Mouse (Mus musculus): ENCODE results near the gene Shd. TPM values are rescaled to one million over a fixed set of nuclear protein-coding genes. Genes with fewer than 3 reads are reported as not detected.
A peak's percentile ranks its signal among the peaks of the same experiment; 100 is the strongest.
"Not testable (repeated sequence)": the region's sequence is repeated elsewhere in the genome, so short reads cannot be mapped to it uniquely, and the experiment has no call there.

Shd gene
- 0.81 and 0.95 TPM in 2 replicates for polyA plus RNA-seq (2016; fragmentation: Nextera tagmentation; extraction: Ambion mirVana)

DNA sequence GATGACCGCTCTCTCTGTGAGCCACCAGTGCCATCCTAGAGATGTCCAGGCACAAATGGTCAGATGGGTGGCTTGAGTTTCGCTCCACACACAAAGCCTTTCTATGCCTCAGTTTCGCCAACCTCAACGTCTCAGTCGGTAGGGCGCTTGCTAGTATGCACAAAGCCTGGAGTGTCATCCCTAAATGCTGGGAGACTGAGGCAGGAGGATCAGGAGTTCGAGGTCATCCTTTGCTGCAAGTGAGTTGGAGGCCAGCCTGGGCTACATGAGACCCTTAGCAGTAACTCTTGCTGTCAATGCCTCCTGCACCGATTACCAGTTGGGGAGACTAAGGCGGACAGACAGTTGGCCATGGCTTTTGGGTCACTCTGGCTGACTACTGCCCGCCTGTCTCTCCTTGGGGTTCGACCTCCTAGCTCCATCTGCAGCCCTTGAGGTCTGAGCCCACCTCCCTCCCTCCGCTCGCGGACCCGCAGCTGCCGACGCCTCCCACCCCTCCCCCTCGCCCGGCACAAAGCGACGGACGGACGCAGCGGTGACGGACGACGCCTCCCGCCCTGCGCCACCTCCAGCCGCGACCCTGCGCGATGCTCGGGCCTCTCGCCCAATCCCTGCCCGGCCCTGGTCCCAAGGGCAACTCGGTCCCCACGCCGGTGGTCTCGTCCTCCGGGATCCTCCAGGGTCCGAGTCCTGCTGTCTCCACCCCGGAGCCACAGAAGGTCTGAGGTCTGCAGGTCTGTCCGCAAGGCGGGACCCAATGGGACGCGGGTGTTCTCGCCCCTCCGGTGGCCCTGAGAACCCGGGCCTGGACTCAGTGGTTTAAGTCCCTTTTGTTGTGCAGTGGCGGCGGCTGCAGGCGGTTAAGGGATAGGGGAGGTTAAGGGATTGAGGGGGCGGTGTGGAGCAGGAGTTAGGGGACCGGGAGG, at the start of gene Shd:
Gene Shd, plus strand, starts transcription at position 502 of the 926 bp plus-strand sequence.
- H3K9ac ChIP-seq, result peak within 1 kb of the TSS; percentile 44; the same call in 1 of the 2 replicates
- peak within 1 kb of the TSS; percentile 41 for H3K4me3 ChIP-seq
- ATAC-seq, result peak; percentile 16; the same call in 1 of the 2 replicates
- 9% methylated on average over 51 of the region's 55 CpGs for WGBS (ENCODE audit: insufficient replicate concordance)
- H3K27ac ChIP-seq, result no peak within 1 kb of the TSS
- peaks cover 69% of the 10 kb centered on the region for H3K27me3 ChIP-seq (replicated peaks)
- H3K4me1 ChIP-seq, result peaks cover 16% of the 10 kb centered on the region
- no peaks in the 10 kb centered on the region for H3K9me3 ChIP-seq (replicated peaks)
- peak within 1 kb of the TSS; percentile 66 for H3K4me2 ChIP-seq
- H3K36me3 ChIP-seq, result peaks cover 31% of the 10 kb centered on the region

DNA sequence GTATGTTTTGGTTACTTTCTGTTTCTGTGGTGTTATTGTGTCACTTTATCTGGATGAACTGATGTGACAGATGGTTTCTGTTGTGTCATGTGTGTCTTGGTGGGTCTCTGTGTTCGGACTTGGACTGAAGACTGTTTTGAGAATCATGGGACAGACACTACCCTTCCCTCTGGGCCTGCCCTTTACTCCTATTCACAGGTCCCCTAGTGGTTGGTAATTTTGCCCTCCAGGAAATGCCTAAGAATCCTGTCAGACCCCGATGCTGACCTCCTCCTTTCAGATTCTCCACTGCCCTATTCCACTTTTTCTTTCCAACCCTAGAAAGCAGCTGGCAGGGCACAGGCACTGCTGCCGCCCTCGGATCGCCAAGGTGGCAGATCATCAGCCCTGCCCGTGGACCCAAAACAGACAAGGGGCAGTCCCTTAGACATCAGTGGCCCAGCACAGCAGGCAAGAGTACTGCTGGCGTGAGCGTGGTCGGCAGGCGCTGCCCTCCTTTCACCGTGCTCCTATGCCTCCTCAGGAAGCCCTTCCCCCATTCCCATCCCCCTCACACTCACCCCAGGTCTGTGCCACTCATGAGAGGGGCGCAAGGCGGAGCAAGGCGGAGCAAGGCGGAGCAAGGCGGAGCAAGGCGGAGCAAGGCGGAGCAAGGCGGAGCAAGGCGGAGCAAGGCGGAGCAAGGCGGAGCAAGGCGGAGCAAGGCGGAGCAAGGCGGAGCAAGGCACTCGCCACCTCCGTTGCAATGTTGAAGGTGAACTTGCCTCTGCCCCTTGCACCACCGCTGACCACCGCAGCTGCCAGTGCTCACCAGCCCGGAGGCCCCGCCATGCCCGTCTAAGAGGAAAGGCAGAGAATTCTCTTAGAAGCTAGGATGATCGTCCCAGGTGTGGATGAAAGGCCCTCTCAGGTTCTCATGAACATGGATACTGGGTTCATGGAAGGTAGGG, 38.4 kb upstream of the Shd start:
- Histone ChIP-seq H3K9me3 (replicated peaks) (no peaks in the 10 kb centered on the region; the same call in 1 of the 2 replicates), H3K4me3 (peak overlapping the region; percentile 70), H3K36me3 (peaks cover 25% of the 10 kb centered on the region), H3K9ac (peak overlapping the region; percentile 80), H3K27ac (peak overlapping the region; percentile 94), H3K4me2 (peak overlapping the region; percentile 89), H3K27me3 (replicated peaks) (no peaks in the 10 kb centered on the region), H3K4me1 (peaks cover 40% of the 10 kb centered on the region)
- WGBS (ENCODE audit: insufficient replicate concordance), result 1% methylated on average over 33 of the region's 33 CpGs
- ATAC-seq, result peak; percentile 86

DNA sequence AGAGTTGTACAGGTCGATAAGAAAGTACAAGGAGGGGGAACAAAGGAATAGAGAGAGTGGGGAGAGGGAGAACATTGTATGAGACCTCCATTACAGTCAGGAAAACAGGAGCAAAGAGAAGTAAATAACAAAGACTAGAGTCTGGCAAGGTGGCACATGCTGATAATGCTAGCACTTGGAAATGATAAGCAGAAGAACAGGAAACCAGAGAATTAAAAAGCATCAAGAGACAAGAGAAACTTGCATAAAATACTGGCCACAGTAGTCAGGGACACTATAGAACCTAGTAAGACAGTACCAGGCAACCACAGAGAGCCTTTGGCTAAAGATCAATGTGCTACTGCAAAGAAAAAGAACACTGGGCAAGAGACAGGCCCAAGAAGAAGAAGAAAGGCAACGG, 37.6 kb upstream of the Shd start:
- peak overlapping the region; percentile 70 for H3K4me3 ChIP-seq
- peaks cover 3% of the 10 kb centered on the region; the same call in 1 of the 2 replicates for H3K9me3 ChIP-seq (replicated peaks)
- H3K9ac ChIP-seq, result peak overlapping the region; percentile 77
- H3K27me3 ChIP-seq (replicated peaks), result no peaks in the 10 kb centered on the region
- peak overlapping the region; percentile 89 for H3K4me2 ChIP-seq
- 33% methylated on average over 2 of the region's 2 CpGs for WGBS (ENCODE audit: insufficient replicate concordance)
- peaks cover 40% of the 10 kb centered on the region for H3K4me1 ChIP-seq
- ATAC-seq, result peak; percentile 59
- peak overlapping the region; percentile 94 for H3K27ac ChIP-seq
- peaks cover 31% of the 10 kb centered on the region for H3K36me3 ChIP-seq

DNA sequence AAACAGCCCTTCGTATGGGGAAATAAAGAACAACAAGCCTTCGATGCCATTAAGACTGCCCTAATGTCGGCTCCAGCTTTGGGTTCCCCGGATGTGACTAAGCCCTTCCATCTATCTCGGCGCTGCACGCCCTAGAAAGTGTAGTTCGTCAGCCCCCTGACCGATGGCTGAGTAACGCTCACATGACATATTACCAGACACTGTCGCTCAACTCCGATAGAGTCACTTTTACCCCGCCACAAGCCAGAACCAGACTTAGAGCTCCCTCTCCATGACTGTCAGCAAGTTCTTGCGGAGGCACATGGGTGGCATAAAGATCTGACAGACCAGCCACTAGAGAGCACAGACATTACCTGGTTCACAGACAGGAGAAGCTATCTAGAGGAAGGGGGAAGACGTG, 37.1 kb upstream of the Shd start:
- H3K4me2 ChIP-seq, result peak overlapping the region; percentile 89
- H3K9ac ChIP-seq, result peak overlapping the region; percentile 77
- peaks cover 35% of the 10 kb centered on the region for H3K36me3 ChIP-seq
- H3K27ac ChIP-seq, result peak overlapping the region; percentile 94
- peak; percentile 44 for ATAC-seq
- no peaks in the 10 kb centered on the region for H3K27me3 ChIP-seq (replicated peaks)
- 65% methylated on average over 15 of the region's 15 CpGs for WGBS (ENCODE audit: insufficient replicate concordance)
- peaks cover 3% of the 10 kb centered on the region; the same call in 1 of the 2 replicates for H3K9me3 ChIP-seq (replicated peaks)
- peak overlapping the region; percentile 70 for H3K4me3 ChIP-seq
- H3K4me1 ChIP-seq, result peaks cover 40% of the 10 kb centered on the region

DNA sequence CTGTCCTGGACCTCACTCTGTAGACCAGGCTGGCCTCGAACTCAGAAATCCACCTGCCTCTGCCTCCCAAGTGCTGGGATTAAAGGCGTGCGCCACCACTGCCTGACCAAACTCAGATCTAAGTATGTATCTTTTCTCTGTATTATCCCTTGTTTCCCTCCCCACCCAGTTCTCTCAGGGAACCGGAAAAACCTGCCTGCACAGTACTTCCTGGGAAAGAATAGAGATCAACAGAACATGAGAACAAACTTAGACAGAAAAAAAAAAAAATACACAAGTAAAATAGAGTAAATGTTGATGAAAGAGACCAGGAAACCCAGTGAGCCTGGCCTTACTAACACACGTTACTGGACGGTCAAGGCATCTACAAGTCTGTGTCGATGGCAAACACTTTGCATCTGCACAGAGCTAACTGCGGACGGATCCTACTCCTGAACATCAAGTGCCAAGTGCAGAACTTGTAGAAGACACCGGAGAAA, 25.8 kb upstream of the Shd start:
- Histone ChIP-seq H3K4me2 (peak overlapping the region; percentile 86), H3K9ac (peak overlapping the region; percentile 80), H3K4me3 (peak overlapping the region; percentile 66), H3K36me3 (peaks cover 20% of the 10 kb centered on the region), H3K4me1 (peaks cover 14% of the 10 kb centered on the region), H3K27ac (peak overlapping the region; percentile 95)
- ATAC-seq; H3K27me3 ChIP-seq (replicated peaks); H3K9me3 ChIP-seq (replicated peaks): not testable (repeated sequence)
- 33% methylated on average over 10 of the region's 10 CpGs for WGBS (ENCODE audit: insufficient replicate concordance)

DNA sequence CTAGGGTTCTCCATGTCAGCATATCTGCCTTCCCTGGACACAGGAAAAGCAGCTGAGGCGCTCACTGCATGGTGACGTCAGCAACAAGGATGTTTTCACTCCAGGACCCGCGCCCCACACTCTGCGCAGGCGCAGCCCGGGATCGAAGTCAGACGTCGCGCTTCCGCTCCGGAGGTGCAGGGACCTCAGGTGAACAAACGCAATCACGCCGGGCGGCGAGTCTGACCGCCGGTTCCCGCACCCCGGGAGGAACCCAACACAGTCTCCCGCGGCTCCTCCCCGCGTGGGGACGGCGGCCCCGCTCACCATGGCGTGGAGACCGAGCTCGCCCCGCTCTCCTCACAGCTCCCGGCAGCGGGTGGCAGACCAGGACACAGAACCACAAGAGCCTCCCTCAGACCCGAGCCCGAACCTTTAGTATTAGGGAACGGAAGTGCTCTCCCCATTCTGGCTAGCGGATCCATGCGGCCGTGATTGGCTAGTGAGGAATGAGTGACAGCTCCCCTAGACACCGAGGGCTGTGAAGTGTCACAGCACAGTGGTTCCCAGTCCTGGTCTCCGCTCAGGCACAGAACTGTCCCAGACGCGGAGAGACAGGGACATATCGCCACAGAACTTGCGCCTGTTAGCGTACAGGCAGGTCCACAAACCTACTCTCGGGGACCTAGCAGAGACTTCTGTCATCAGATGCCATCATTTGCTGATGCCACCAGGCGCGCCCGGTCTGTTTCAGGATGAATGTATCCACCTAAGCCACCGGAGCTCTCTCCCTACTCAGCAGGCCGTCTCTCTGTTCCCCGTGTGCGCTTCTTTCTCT, 25.2 kb upstream of the Shd start:
- peak overlapping the region; percentile 95 for H3K27ac ChIP-seq
- ATAC-seq, result peak; percentile 96
- peaks cover 14% of the 10 kb centered on the region for H3K4me1 ChIP-seq
- WGBS (ENCODE audit: insufficient replicate concordance), result under 1% methylated on average over 56 of the region's 56 CpGs
- peak overlapping the region; percentile 86 for H3K4me2 ChIP-seq
- H3K9me3 ChIP-seq (replicated peaks); H3K27me3 ChIP-seq (replicated peaks): not testable (repeated sequence)
- H3K4me3 ChIP-seq, result peak overlapping the region; percentile 66
- peaks cover 13% of the 10 kb centered on the region for H3K36me3 ChIP-seq
- peak overlapping the region; percentile 80 for H3K9ac ChIP-seq

DNA sequence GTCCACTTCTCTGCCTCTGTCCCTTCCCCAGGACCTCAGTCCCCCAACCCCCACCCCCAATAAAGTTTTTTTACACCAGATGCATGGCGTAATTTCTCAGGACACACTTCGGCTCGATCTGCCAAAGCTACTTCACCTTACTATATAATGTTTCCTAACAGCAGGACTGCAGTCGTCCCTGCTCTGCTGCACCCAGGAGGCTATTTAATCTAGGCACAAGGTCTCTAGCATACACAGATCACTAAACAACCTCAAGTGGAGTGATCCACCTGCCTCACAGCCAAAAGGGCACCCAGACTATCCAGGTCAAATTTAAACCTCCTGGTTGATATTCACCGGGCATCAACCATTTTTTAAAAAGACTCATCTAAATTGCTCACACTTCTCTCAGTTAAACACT, 24.6 kb upstream of the Shd start:
- H3K4me3 ChIP-seq, result peak overlapping the region; percentile 66
- peak overlapping the region; percentile 86 for H3K4me2 ChIP-seq
- no peaks in the 10 kb centered on the region for H3K9me3 ChIP-seq (replicated peaks)
- peaks cover 8% of the 10 kb centered on the region; the same call in 1 of the 2 replicates for H3K36me3 ChIP-seq
- peak overlapping the region; percentile 95 for H3K27ac ChIP-seq
- no peak for ATAC-seq
- no peaks in the 10 kb centered on the region for H3K27me3 ChIP-seq (replicated peaks)
- WGBS (ENCODE audit: insufficient replicate concordance), result 39% methylated on average over 5 of the region's 5 CpGs
- H3K4me1 ChIP-seq, result peaks cover 14% of the 10 kb centered on the region
- peak overlapping the region; percentile 80 for H3K9ac ChIP-seq

DNA sequence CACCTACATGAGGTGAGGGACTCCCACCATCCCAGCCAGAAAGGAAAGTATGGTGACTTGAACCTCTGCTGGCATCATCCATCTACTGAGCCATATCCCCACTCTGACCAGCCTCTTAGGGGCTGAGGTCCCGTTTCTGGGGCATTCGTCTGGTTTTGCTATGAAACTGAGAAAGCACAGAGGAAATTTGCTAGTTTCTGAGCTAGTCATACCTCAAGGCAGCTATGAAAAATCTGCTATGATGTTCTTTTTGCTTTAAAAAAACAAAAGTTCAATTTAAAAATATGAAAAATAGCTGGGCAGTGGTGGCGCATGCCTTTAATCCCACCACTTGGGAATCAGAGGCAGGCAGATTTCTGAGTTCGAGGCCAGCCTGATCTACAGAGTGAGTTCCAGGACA, 21.6 kb upstream of the Shd start:
- Histone ChIP-seq H3K27me3 (replicated peaks) (peaks cover under 1% of the 10 kb centered on the region; the same call in 1 of the 2 replicates), H3K4me2 (no peak overlapping the region), H3K27ac (no peak overlapping the region), H3K4me1 (peaks cover 14% of the 10 kb centered on the region), H3K9me3 (replicated peaks) (no peaks in the 10 kb centered on the region), H3K36me3 (no peaks in the 10 kb centered on the region), H3K4me3 (no peak overlapping the region), H3K9ac (no peak overlapping the region)
- 70% methylated on average over 4 of the region's 4 CpGs for WGBS (ENCODE audit: insufficient replicate concordance)
- ATAC-seq, result no peak

DNA sequence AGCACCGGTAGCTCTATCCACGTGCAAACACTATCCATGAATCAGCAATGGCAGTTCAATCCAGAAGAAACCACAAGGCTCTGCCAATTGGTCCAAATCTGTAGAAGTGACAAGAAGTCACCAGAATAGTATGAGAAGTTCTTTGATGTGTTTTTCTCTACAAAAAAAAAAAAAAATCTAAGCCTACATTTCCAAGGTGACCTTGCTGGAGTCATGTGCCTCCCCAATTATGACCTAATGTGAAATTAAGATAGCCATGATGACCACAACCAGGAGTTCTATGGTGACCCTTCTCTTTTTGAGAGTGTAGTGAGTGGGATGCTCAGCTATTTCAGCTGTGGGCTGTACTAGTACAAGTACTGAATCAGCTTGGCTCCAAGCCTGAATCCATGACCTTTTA, 20.9 kb upstream of the Shd start, which contains the start of gene Zfp119b:
Gene Zfp119b, minus strand, starts transcription at position 101 of the 400 bp plus-strand sequence.
- ATAC-seq, result no peak
- no peaks in the 10 kb centered on the region for H3K36me3 ChIP-seq
- peaks cover 8% of the 10 kb centered on the region for H3K27me3 ChIP-seq (replicated peaks)
- no peak within 1 kb of the TSS for H3K9ac ChIP-seq
- H3K4me3 ChIP-seq, result no peak within 1 kb of the TSS
- H3K4me1 ChIP-seq, result peaks cover 14% of the 10 kb centered on the region
- H3K27ac ChIP-seq, result no peak within 1 kb of the TSS
- H3K4me2 ChIP-seq, result no peak within 1 kb of the TSS
- 77% methylated on average over 2 of the region's 2 CpGs for WGBS (ENCODE audit: insufficient replicate concordance)
- H3K9me3 ChIP-seq (replicated peaks), result no peaks in the 10 kb centered on the region

DNA sequence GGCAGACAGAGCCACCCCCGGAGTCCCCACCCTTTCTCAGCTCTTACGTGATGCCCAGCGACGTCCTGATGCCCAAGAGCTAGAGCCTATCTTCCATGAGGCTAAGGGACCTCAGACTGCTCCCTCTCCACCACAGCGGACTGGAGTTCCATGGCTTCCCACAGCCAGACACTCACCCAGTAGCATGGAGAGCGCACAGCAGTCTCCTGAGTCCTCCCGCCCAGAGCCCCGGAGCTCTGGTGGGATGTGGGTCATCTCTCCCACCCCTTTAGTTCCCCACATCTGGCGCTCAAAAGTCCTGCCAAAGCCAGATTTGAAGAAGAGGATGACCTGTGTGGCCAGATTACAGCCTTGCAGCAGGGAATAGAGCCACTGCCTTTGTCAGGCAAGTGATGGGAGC, 19.7 kb upstream of the Shd start:
- peaks cover 10% of the 10 kb centered on the region for H3K4me1 ChIP-seq
- no peaks in the 10 kb centered on the region for H3K9me3 ChIP-seq (replicated peaks)
- H3K4me3 ChIP-seq, result no peak overlapping the region
- H3K36me3 ChIP-seq, result no peaks in the 10 kb centered on the region
- no peak overlapping the region for H3K9ac ChIP-seq
- peaks cover 20% of the 10 kb centered on the region for H3K27me3 ChIP-seq (replicated peaks)
- H3K27ac ChIP-seq, result no peak overlapping the region
- no peak overlapping the region for H3K4me2 ChIP-seq
- WGBS (ENCODE audit: insufficient replicate concordance), result 62% methylated on average over 9 of the region's 9 CpGs
- no peak for ATAC-seq

DNA sequence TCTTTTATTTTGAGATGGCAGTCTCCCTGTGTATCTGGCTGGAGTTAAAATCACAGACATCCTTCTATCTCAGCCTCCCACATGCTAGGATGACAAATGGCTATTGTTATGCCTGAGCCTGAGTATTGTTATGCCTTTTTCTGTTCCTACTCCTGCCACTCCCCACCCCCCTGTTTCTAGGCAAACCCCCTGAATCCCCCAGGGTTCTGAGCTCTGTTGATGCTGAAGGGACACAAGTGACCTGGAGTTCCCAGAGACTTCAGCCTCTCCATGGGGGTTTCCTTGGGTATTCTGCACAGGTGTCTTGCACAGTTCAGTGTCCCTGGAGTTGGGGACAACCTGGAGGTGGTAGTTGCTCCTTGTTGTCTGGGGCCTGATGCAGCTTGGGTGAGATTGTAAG, 18.2 kb upstream of the Shd start:
- H3K4me3 ChIP-seq, result no peak overlapping the region
- peaks cover 19% of the 10 kb centered on the region for H3K4me1 ChIP-seq
- H3K4me2 ChIP-seq, result no peak overlapping the region
- no peak overlapping the region for H3K27ac ChIP-seq
- H3K9ac ChIP-seq, result no peak overlapping the region
- H3K9me3 ChIP-seq (replicated peaks), result no peaks in the 10 kb centered on the region
- ATAC-seq, result no peak
- H3K27me3 ChIP-seq (replicated peaks), result peaks cover 25% of the 10 kb centered on the region
- H3K36me3 ChIP-seq, result no peaks in the 10 kb centered on the region

All from liver, embryonic 12.5 days (tissue).